ENCODE assay signal across 8 mouse cellular contexts in the genomic region with DNA sequence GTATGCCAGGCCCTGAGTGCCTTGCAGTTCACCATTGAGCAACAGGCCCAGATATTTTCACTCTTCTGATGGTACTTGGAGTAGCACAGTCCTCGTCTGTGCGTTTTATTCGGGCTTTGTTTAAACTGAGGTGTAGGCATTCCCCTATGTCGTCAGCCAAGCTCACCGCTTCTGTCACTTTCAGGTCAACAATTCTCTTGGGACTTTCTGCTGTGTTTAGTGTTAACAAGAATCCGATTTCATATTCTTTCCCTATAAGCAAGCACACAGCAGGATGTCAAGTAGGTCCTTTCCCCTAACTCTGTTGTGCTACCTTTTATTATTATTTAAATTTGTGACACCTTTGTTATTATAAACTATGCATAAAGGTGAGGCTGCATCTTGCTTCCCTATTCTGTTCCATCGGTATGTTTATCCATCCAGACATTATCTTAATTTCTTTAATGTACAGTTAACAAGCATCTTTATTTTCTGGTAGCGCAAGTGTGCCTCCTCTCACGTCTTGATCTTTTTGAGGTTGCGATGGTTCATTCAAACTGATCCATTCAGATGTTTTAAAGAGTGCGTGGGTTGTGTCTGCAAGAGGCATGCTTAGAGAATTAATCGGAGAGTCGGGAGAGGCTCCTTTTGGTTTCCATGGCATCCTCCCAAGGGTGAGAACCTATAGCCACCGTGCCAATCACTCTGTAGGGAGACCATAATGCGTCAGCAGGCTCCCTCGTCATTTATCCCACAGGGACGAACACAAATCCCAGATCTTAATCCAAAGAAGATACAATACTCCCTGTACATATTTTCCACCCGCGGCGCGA. TPM values are rescaled to one million over a fixed set of nuclear protein-coding genes. Genes with fewer than 3 reads are reported as not detected.
DNase-seq lines count a peak whose midpoint lies in the region; ATAC-seq and TF ChIP-seq lines count a peak whose summit lies in the region.

No protein-coding gene starts in this region.

- H3K9ac ChIP-seq in hindbrain, embryonic 11.5 days (ENCODE audit: low read depth, low read length): peak overlapping the region; percentile 40; the same call in 1 of the 2 replicates
- peak overlapping the region; percentile 70 for H3K9ac ChIP-seq in midbrain, embryonic 13.5 days (replicated peaks)

- peak overlapping the region; percentile 64 for H3K4me2 ChIP-seq in hindbrain, embryonic 11.5 days (replicated peaks; ENCODE audit: low read depth, low read length)
- peak overlapping the region; percentile 79 for H3K4me2 ChIP-seq in midbrain, embryonic 13.5 days (replicated peaks)

- peak overlapping the region; percentile 58 for H3K27ac ChIP-seq in hindbrain, embryonic 11.5 days (ENCODE audit: low read depth, low read length)
- H3K27ac ChIP-seq in midbrain, embryonic 13.5 days: peak overlapping the region; percentile 89

- H3K27me3 ChIP-seq in hindbrain, embryonic 11.5 days (ENCODE audit: control insufficient read depth, insufficient read depth, low read length): no peaks in the 10 kb centered on the region
- no peaks in the 10 kb centered on the region for H3K27me3 ChIP-seq in midbrain, embryonic 13.5 days

- no peaks in the 10 kb centered on the region for H3K9me3 ChIP-seq in hindbrain, embryonic 11.5 days (ENCODE audit: control insufficient read depth, low read length)
- no peaks in the 10 kb centered on the region for H3K9me3 ChIP-seq in midbrain, embryonic 13.5 days

- TF ChIP-seq POLR2A in brain, embryonic 14.5 days (IDR thresholded peaks at IDR 0.05; ENCODE audit: borderline replicate concordance, extremely low read depth, insufficient read depth, insufficient read length, poor library complexity, severe bottlenecking): no peak

- no peaks in the 10 kb centered on the region; the same call in 1 of the 2 replicates for H3K4me1 ChIP-seq in hindbrain, embryonic 11.5 days (replicated peaks; ENCODE audit: control insufficient read depth, insufficient read depth, low read length)
- H3K4me1 ChIP-seq in midbrain, embryonic 13.5 days (replicated peaks): peaks cover 18% of the 10 kb centered on the region

- H3K36me3 ChIP-seq in hindbrain, embryonic 11.5 days (ENCODE audit: control insufficient read depth, insufficient read depth, low read length): no peaks in the 10 kb centered on the region
- H3K36me3 ChIP-seq in midbrain, embryonic 13.5 days: no peaks in the 10 kb centered on the region

- WGBS in hindbrain, embryonic 11.5 days: 22% methylated on average over 21 of the region's 21 CpGs
- 14% methylated on average over 21 of the region's 21 CpGs for WGBS in midbrain, embryonic 13.5 days

- intact Hi-C loops in left cerebral cortex, postnatal 4 days (cut with DNase I): loop anchor here (2.0 kb wide), 1 partner anchor 31 kb away; no protein-coding TSS in a partner anchor

- TF ChIP-seq CTCF in brain, embryonic 14.5 days (IDR thresholded peaks at IDR 0.05; ENCODE audit: borderline replicate concordance, extremely low read depth, insufficient read depth, insufficient read length): no peak

- ATAC-seq in hindbrain, embryonic 11.5 days (ENCODE audit: low FRiP score): no peak
- ATAC-seq in midbrain, embryonic 13.5 days: peak; percentile 12; the same call in 1 of the 2 replicates
- no peak for ATAC-seq in activated CD4-positive, CD25-positive, alpha-beta regulatory T cell, adult 4 months

- peak; percentile 51 for DNase-seq in left cerebral cortex, adult 11 months (ENCODE audit: low spot score)
- no peak for DNase-seq in left cerebral cortex, postnatal 4 days
- peak; percentile 3 for DNase-seq in brain, embryonic 14.5 days (ENCODE audit: low read depth)
- DNase-seq in hindbrain, embryonic 11.5 days (ENCODE audit: low spot score): no peak
- no peak for DNase-seq in kidney, adult 8-10 months
- no peak for DNase-seq in urinary bladder, adult 18-20 months (ENCODE audit: low spot score in 2 of 2)

- peak overlapping the region; percentile 70 for H3K4me3 ChIP-seq in hindbrain, embryonic 11.5 days (ENCODE audit: low read depth, low read length)
- H3K4me3 ChIP-seq in midbrain, embryonic 13.5 days (replicated peaks): peak overlapping the region; percentile 79

RNA-seq across cellular contexts. Expression of a gene that starts 15.6 kb away (rescaled TPM):
- 1 to 10 TPM; 1.5 to 1.9 TPM for total RNA-seq in left cerebral cortex, postnatal 4 days (2021)
- 2.7 and 3.3 TPM in 2 replicates for polyA plus RNA-seq in brain, embryonic 14.5 days (2012; rRNA removed)
- 2.4 and 2.6 TPM in 2 replicates for polyA plus RNA-seq in hindbrain, embryonic 11.5 days (2014; fragmentation: Nextera tagmentation; extraction: Ambion mirVana)
- 1.1 and 1.6 TPM in 2 replicates for polyA plus RNA-seq in midbrain, embryonic 13.5 days (2015; fragmentation: Nextera tagmentation; extraction: Ambion mirVana)
- polyA plus RNA-seq in activated CD4-positive, CD25-positive, alpha-beta regulatory T cell, adult 4 months (2017; shearing (Covaris generic)): 10 to 100 TPM; 58.8 to 59.2 TPM

RNA-seq across cellular contexts. Expression of a gene that starts 20.9 kb away (rescaled TPM):
- 1 to 10 TPM in 1 of 2 experiments, under 1 TPM in 1; 0.72 to 1.8 TPM for total RNA-seq in left cerebral cortex, postnatal 4 days (2021)
- polyA plus RNA-seq in brain, embryonic 14.5 days (2012; rRNA removed): 1.4 and 1.5 TPM in 2 replicates
- polyA plus RNA-seq in hindbrain, embryonic 11.5 days (2014; fragmentation: Nextera tagmentation; extraction: Ambion mirVana): 7.1 and 7.6 TPM in 2 replicates
- polyA plus RNA-seq in midbrain, embryonic 13.5 days (2015; fragmentation: Nextera tagmentation; extraction: Ambion mirVana): 2.7 and 3.8 TPM in 2 replicates
- polyA plus RNA-seq in activated CD4-positive, CD25-positive, alpha-beta regulatory T cell, adult 4 months (2017; shearing (Covaris generic)): 10 to 100 TPM; 47.5 to 58.4 TPM

RNA-seq across cellular contexts. Expression of a gene that starts 33.6 kb away (rescaled TPM):
- 1 to 10 TPM; 2.4 to 3.1 TPM for total RNA-seq in left cerebral cortex, postnatal 4 days (2021)
- polyA plus RNA-seq in brain, embryonic 14.5 days (2012; rRNA removed): 0.67 and 9.9 TPM in 2 replicates
- polyA plus RNA-seq in hindbrain, embryonic 11.5 days (2014; fragmentation: Nextera tagmentation; extraction: Ambion mirVana): not detected in 2 replicates
- polyA plus RNA-seq in midbrain, embryonic 13.5 days (2015; fragmentation: Nextera tagmentation; extraction: Ambion mirVana): not detected in 2 replicates
- polyA plus RNA-seq in activated CD4-positive, CD25-positive, alpha-beta regulatory T cell, adult 4 months (2017; shearing (Covaris generic)): not detected

RNA-seq across cellular contexts. Expression of a gene that starts 56.8 kb away (rescaled TPM):
- not detected for total RNA-seq in left cerebral cortex, postnatal 4 days (2021)
- 0.06 TPM in 1 of 2 replicates, not detected in the other for polyA plus RNA-seq in brain, embryonic 14.5 days (2012; rRNA removed)
- 0.11 TPM in 1 of 2 replicates, not detected in the other for polyA plus RNA-seq in hindbrain, embryonic 11.5 days (2014; fragmentation: Nextera tagmentation; extraction: Ambion mirVana)
- polyA plus RNA-seq in midbrain, embryonic 13.5 days (2015; fragmentation: Nextera tagmentation; extraction: Ambion mirVana): not detected in 2 replicates
- under 1 TPM in 1 of 2 experiments, not detected in 1; 0.25 TPM for polyA plus RNA-seq in activated CD4-positive, CD25-positive, alpha-beta regulatory T cell, adult 4 months (2017; shearing (Covaris generic))

Comparison
In these comparisons a context has a peak if more than half of its experiments do, and no peak if none do; other contexts are left out.
1. DNase-seq: peak in left cerebral cortex, adult 11 months (single experiment) and brain, embryonic 14.5 days (single experiment); none in left cerebral cortex, postnatal 4 days (single experiment), hindbrain, embryonic 11.5 days (single experiment), kidney, adult 8-10 months (0 of 2) and urinary bladder, adult 18-20 months (0 of 2).
2. RNA of a gene that starts 15.6 kb away (polyA plus RNA-seq): 58.8 to 59.2 TPM in activated CD4-positive, CD25-positive, alpha-beta regulatory T cell, adult 4 months; 2.7 to 3.3 TPM in brain, embryonic 14.5 days, 2.4 to 2.6 TPM in hindbrain, embryonic 11.5 days and 1.1 to 1.6 TPM in midbrain, embryonic 13.5 days; every median in the first group is over 10 times any median in the second.